Mouse (Mus musculus): ENCODE data around the gene Cdca3.
"Not testable (repeated sequence)": the region's sequence is repeated elsewhere in the genome, so short reads cannot be mapped to it uniquely, and the experiment has no call there.

Cdca3 gene

DNA sequence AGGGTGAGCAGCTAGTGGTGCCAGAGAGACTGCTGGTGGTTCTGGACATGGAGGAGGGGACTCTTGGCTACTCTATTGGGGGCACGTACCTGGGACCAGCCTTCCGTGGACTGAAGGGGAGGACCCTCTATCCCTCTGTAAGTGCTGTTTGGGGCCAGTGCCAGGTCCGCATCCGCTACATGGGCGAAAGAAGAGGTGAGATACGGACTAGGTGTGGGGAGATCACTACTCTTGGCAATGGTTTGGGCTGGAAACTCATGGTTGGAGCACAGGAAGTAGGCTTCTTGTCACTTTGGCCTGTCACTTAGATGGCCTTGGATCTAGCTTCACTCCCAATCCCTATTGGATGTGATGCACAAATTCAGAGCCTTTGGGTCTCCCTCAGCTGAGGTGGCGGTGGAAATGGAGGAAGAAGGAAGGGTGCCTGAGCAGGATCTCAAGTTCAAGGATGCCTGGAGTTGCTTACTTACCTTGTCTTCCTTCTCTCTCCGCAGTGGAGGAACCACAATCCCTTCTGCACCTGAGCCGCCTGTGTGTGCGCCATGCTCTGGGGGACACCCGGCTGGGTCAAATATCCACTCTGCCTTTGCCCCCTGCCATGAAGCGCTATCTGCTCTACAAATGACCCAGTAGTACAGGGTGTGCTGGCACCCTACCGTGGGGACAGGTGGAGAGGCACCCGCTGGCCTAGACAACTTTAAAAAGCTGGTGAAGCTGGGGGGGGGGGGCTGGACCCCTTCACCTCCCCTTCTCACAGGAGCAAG, 19.4 kb upstream of the Cdca3 start:
- no peak for DNase-seq

DNA sequence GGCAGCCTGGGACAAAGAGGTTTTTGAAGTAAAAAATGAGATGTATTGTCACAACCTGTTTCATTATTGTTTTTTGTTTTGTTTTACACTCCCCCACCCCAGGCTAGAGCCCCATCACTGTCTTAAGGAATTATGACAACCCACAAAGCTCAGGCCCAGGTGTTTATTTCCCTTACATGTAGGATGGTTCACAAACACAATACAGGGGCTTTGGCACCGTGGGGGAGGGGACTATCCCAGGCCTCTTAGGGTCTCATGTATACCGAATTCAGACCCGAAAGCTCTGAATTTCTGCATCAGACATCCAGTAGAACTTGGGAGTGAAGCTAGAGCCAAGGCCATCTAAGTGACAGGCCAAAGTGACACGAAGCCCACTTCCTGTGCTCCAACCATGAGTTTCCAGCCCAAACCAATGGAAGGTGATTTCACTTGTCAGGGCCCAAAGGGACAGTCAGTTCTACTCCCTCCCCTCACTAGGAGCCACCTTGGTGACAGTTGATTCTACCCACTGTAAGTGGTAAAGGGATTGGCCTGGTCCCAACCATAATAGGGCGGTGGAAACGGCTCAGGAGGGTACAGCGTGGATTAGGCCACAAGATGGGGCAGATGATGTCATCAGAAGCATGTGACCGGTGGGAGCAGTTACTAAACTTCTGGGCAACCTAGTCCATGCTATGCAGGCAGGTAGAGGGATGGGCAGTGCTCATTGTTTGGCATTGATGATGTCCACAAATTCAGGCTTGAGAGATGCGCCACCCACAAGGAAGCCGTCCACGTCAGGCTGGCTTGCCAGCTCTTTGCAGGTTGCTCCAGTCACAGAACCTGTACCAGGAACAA, 18.6 kb upstream of the Cdca3 start:
- not testable (repeated sequence) for DNase-seq

DNA sequence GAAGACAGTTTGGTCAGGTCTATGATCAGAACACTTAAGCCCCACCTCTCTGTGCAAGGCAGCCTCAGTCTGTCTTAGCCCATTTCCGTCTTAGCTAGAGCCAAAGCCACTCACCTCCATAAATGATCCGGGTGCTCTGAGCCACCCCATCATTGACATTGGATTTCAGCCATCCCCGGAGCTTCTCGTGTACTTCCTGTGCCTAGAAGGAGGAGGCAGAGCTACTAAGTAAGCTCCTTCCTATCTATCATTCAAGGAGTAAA, 18.0 kb upstream of the Cdca3 start:
- no peak for DNase-seq

DNA sequence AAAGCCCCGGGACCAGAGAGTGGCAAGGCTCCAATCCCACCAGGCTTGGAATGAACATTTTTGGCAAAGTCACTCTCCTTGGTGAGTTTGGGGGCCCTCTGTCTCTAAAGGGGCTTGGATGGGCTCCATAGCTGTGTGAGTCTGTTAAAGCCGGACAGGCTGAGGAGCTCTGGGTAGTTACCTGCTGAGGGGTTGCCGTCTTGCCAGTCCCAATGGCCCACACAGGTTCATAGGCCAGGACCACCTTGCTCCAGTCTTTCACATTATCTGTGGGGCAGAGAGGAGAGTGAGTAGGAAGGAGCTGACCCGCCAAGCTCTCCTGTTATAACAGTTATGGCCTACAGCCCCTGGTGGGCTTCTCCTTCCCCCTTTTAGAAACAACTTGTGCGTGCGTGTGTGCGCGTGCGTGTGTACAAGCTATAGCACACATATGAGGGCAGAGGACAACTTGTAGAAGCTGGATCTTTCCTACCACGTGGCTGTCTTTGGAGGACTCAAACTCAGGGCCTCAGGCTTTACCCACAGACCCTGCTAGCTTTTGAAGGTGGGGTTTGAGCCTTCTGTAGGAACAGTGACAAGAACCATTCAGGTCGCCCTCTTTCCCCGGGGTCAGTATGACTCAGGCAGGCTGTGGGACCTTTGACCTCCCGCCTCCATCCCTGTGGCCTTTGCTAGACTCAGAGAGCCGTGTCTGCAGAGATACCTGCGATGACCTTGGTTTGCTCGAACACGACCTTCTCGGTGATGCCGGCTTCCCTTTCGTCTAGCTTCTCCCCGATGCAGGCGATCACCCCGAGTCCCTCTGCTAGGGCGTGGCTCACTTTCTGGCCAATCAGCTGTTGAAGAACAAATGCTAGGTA, 17.4 kb upstream of the Cdca3 start:
- DNase-seq: no peak

DNA sequence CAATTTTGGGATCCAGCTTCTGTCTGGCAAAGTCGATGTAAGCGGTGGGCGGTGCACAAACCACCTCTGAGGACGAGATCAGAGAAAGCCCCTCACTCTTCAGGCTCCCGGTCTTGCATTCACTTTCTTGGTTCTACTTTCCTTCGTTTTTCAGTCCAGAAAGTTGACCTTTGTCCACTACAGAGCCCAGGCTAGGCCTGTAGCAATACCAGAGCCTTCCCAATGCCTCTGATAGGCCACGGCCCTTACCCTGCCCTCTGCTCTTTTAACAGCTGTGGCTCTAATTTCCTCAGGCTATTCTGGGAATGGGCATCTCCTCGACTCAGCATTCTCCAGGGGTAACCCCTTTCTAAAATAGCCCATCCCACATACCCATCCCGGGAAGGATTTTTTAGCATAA, 16.5 kb upstream of the Cdca3 start:
- DNase-seq: no peak

DNA sequence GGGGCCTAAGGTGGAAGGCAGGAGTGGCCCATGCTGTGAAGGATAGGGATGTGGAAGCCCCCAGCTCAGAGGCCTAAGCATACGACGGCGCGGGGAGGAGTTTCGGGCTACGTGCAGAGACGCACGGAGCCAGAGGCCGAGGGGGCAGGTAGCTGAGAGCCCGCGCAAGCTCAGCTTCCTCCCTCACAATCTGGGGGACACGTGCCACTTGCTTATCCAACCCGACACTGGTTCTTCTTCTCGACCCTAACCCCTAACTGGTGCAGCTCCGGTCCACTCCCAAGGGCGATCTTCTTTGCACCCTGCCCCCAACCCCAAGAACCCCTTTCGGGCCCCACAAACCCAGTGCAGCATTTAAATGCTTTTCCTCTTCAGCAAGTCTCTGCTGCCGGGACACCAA, 15.9 kb upstream of the Cdca3 start:
- DNase-seq: peak; percentile 58 to 60

DNA sequence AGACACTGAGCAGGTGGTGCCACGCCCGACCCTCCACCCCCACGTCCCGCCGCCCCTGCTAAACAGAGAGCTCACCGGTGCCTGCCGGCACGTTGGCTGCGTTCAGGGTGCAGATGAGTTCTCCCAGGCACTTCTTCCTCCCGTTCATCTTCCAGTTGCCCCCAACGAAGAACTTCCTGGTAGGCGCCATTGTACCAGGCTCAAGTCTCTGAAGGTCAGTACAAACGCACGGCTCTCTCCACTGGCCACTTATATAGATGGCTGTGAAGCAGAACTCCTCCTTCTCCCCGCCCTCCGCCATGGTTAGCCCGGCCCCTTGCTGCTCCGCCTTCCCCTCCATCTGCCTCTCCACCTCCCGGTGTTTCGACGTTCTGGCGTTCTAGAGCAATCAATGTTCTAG, 15.4 kb upstream of the Cdca3 start, which contains the start of gene Tpi1:
TSS of gene Tpi1 (minus strand) at position 364 of the 400 bp plus-strand sequence.
- DNase-seq: peak; percentile 81 to 83

DNA sequence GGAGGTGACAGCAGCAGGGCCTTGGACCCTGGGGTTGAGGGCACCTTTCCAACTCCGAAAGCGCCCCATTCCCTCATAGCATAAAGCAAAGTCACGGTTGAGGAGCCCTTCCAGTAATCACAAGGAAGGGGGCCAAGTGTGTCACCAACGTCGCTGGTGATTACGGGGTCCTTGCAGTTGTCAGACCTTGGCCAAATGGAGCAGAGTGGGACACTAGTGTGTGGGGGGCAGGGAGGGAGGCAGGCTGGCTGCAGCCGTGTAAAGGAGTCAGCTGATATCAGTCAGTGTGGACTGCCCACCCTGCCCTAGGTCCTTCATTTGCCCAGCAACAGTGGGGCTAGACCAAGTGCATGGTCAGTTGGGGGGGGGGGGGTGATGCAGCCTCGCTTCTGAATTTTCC, 14.9 kb upstream of the Cdca3 start:
- DNase-seq: no peak

DNA sequence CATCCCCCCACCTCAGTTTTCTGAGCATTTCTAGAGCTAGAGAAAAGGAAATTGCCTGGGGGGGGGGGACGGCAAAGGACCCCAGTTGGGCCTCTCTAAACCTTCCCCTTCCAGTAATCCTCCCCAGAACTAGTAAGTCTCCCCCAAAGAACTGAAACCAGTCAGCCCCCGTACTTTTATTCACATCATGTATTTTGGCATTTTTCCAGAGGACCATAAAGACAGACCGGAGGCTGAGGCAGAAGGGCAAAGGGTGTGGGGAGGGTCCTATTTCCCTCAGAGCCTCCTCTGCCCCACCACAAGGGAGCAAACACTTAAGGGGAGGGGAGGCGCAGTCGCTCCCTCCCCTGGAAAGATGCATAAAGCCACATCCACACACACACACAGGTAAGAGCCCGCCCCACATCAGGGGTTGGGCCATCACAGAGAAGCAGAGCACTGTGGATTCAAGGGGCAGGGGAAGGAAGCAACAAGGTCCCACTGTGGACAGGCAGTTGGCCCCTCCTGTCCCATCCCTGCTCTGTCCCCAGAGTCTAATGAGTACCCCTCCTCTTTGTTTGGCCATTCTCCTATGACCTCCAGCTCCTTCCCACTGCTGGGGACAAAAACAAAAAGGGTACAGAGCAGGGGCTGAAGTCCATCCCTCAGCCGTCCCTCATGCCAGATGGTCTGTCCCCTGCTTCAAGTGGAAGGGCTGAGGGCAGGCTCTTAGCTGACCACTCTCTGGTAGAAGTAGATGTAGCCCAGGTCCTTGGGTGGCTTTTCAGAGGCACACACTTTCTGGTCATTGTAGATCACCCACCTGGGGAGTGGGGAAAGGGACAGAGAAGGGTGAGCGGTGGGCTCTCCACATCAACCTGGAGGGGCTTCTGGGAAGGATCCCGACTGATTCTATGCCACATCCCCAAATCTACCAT, 14.2 kb upstream of the Cdca3 start:
- DNase-seq: no peak

DNA sequence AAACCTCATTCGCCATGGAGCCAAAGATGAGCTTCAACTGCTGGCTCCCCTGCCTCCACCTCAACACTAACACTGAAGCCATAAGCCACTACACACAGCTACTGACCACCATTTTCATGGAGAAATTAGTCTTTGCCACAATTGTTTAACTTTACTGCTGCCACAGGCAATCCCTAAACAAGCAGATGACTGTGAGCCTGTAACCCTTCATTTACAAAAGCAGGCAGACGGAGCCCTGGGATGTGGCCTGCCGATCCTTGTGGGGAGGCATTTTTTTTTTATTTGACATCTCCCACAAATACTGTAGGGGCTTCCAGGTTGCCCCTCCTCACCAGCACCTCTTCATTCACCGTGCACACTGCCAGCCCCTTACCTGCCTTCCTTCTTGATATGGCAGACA, 12.7 kb upstream of the Cdca3 start:
- DNase-seq: no peak

DNA sequence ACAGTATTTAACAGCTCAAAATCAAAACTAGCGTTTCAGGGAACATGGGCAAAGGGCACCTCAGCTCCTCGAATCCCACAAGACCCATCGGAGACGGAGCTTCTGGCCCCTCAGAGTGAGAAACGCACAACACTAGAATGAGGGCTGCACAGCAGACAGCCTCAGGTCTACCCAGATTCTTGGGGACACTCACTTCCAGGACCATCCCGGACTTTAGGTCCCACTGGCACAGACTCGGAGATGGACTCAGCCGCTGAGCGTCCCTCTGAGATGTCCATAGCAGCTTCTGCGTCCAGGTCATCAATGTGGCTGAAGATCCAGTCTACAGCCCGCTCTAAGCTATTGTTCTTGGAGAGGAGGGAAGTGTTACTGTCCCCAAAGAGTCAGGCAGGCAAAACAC, 12.2 kb upstream of the Cdca3 start:
- no peak for DNase-seq

DNA sequence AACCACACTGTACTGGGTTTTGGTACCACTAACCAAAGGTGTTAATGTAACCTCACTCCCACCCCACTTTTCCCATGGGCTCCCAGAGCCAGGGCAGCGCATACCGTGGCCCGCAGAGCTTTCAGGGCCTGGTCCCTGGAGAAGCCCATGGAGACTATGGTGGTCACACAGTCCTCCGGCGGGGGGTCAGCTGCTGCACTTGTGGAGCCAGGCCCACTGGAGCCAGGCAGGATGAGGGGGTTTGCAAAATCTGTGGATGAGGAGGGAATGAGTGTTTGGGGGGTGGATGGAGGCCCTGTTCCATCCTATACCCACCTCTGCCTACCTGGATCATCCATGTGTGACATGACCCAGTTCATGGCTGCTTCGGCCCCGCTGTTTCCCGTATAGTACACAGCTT, 11.8 kb upstream of the Cdca3 start:
- no peak for DNase-seq

DNA sequence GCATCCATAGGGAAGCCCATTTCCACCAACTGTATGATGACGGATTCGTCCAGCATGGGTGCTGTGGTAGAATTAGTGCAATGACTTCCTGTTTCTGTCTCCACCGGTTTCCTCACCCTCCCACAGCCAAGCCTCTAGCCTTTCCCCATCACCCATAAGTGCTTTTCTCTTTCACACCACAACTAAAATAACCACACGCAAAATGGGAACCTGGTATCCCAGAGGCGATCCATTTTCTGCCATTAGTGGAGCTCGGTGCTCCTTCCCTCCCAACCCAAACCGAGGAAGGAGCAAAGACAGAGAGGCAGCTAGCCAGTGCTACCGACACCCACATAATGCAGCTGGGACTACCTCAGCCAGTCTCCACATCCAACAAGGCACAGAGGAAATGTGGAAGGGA, 11.4 kb upstream of the Cdca3 start:
- DNase-seq: no peak

DNA sequence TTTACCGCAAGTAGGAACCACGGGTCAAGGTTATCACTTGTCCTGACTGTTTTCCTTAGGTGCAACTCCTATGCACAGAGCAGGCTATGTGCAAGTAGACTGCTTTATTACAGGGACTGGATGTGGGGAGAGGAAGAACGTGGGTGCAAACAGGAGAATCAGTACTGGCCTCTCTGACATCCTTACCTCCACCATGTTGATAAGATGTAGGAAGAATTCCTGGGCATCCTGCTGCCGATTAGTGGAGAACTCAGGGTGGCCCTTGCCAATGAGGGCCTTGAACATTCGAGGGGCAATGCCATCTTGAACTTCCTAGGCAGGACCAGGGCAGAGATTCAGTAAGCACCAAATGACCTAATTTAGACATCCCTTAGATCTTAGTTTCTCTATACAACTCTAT, 8.5 kb upstream of the Cdca3 start:
- DNase-seq: no peak

DNA sequence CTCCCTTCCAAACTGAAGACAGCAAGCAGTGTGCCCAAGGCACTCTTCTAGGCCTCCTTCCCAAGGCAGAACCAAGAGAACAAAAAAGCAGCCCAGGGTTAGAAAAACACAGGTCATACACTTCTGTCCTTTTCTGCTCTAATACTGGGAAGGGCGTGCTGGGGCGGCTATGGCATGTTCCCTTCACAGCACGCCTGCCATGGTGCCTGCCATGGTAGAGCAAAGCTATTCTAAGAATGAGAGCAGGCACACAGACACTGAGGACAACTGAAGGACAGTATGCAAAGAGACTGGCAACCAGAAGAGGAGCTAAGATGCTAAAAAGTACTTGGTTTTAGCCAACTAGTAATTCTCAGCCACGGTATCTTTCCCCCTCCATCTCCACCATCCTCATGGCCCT, 7.3 kb upstream of the Cdca3 start:
- DNase-seq: no peak

DNA sequence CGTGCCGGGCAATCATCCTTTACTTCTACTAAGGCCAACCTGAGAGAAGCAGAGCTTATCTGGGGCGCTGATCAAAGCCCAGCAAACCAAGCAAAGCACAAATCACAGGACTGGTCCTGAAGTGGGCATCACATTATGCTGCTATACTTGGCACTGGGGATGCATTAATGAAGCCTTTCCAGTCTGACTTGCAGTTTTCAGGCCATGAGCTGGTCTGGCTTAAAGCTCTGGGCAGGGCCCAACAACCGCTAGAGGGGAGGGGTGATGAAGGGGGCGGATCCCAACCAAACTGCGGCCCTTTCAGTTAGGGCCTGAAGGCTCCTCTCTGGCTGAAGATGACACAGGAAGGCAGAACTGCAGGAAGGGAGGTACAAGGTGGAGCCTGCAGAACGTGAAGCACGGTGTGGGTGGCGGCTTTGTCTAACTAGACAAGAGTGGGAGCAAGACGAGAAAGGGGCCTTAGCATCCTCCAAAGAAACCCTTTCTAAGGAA, 1.2 kb upstream of the Cdca3 start:
- DNase-seq: peak in 1 of 2 experiments; percentile 4

DNA sequence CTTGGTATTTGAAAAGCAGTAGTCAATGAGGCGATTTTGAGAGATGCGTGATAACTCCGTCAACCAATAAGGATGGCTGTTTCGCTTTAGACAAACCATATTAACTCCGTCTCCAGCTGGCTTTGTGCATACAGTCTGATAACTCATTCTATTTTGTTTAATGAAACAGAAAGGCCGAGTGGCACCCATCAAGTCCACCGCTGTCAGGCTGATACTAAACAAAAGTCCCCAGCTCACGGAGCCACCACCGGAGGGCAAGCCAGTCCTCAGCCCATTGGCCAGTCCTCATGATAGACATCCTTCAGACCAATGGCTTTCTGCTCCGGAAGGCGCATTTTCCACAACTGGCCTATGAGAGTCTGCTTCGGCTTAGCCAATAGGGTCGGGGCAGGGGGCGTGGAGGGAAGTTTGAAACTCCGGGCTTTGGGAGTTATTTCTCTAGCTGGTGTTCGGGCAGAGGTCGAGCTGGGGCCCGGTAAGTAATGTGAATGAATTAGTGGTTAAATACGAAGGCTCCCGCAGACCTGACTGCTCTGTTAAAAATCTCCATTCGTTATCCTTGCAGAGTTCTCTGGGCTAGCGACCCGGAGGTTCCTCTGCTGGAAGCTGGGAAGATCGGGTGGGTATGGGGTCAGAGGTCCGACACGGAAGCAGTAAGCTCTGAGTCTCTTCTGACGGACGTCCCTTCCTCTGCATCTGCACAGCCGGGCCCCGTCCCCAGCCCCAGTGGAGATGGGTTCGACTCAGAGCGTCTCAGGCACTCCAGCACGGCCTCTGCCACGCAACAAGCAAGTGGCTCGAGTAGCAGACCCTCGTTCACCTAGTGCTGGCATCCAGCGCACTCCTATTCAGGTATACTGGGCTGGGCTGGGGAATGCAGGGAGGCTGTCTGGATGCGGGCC, 703 bp downstream of the Cdca3 start:
- DNase-seq: peak; percentile 88 to 90

DNA sequence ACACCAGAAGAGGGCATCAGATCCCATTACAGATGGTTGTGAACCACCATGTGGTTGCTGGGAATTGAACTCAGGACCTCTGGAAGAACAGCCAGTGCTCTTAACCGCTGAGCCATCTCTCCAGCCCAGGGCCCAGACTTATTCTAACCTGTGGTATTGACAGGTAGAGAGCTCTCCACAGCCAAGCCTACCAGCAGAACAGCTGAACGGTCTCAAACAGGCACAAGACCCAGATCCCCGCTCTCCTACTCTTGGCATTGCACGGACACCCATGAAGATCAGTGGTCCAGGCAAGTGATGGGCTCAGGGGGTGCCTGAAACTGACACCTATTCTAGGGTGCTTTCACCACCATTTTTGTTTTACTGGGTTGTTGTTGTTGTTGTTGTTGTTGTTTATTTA, 1.9 kb downstream of the Cdca3 start:
- not testable (repeated sequence) for DNase-seq

DNA sequence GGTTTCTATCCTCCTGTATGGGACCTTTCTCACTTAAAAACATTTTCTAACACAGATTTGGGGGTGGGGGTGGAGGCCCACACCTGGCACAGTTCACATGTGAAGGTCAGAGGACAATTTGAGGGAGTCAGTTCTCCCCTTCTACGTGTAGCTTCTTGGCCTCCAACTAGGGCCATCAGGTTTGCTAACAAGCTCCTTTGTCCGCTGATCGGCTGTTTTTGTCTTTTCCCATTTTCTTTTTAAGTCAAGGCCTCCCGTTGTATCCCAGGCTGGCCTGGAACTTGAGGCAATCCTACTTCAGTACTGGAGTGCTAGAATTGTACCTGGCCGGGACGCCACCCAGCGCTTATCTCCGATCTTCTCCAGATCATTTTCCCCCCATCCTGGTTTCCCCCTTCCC, 2.3 kb downstream of the Cdca3 start:
- DNase-seq: no peak

DNA sequence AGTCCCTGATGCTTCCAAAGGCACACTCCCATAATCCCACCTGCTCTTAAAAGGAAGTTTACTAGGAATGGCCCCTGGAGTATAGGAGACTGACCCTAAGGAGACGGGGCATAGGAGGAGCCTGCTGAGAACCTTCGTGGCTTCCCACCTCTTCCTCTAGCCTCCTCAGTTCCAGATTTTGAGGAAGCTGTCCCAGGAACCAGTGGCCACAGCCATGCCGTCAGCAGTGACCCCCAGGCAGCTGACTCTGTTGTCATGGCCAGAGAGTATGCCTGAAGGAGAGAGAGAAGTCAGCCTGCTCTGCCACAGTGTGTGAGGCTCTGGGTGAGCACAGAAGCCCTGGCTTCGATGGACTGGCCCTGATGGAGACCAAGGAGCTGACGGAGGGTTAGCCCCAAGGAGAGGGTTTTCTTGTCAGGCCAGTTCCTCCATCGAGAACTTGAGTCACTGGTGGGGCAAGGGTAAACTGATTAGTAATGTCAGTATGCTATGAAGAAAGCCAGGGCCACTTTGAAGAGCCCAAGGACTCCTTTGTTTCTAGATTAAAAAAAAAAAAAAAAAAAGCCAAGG, 5.2 kb downstream of the Cdca3 start:
- DNase-seq: no peak

DNA sequence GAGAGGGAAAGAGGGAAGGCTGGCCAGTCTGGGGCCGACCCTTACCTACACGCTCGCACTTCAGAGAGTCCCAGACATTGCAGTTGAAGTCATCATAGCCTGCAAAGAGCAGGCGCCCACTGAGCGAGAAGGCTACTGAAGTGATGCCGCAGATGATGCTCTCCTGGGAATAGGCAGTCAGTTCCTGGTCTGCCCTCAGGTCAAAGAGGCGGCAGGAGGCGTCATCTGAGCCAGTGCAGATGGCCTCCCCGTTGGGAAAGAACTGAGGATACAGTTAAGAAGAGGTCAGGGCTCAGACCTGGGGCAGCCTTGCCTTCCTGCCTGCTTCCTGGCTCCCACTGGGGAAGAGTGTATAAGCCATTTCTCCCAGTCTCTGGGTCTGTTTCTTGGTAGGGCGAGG, 6.2 kb downstream of the Cdca3 start:
- DNase-seq: no peak

All from B cell, adult 2 months (primary cell).